Mouse (Mus musculus): ENCODE results near the gene Zfp978. TPM values are rescaled to one million over a fixed set of nuclear protein-coding genes. Genes with fewer than 3 reads are reported as not detected.
"Not testable (repeated sequence)": the region's sequence is repeated elsewhere in the genome, so short reads cannot be mapped to it uniquely, and the experiment has no call there.

The Zfp978 gene
- total and polyA plus RNA-seq, 2 experiments from 2014 or later: not detected

GRCm38 (mm10) chr4:147406735-147407462, 45.8 kb downstream of the Zfp978 start:
- H3K9me3 ChIP-seq (ENCODE audit: low read length): peaks cover 35% of the 10 kb centered on the region

GRCm38 (mm10) chr4:147407463-147407822, 46.3 kb downstream of the Zfp978 start:
- DNase-seq: no peak
- no peaks in the 10 kb centered on the region for H3K4me1 ChIP-seq (ENCODE audit: insufficient read depth)
- peak overlapping the region; percentile 65 for H3K4me2 ChIP-seq (ENCODE audit: low read depth)
- no peak for TF ChIP-seq CTCF (IDR thresholded peaks at IDR 0.05; ENCODE audit: low read depth)
- H3K9me3 ChIP-seq (ENCODE audit: low read length): peaks cover 30% of the 10 kb centered on the region
- no peak; the same call in 1 of the 2 replicates for ATAC-seq
- H3K27me3 ChIP-seq (ENCODE audit: insufficient read depth, low read length): no peaks in the 10 kb centered on the region
- H3K27ac ChIP-seq (ENCODE audit: low read depth, low read length): peak overlapping the region; percentile 51; the same call in 1 of the 2 replicates
- peak overlapping the region; percentile 45 for H3K4me3 ChIP-seq (ENCODE audit: low read depth, low read length)
- WGBS: 5% methylated on average over 12 of the region's 13 CpGs
- no peaks in the 10 kb centered on the region for H3K36me3 ChIP-seq (ENCODE audit: insufficient read depth)
- peak overlapping the region; percentile 68 for H3K9ac ChIP-seq

More at GRCm38 (mm10) chr4:147406735-147407462, 45.8 kb downstream of the Zfp978 start:
- peak overlapping the region; percentile 65 for H3K4me2 ChIP-seq (ENCODE audit: low read depth)
- peak overlapping the region; percentile 51; the same call in 1 of the 2 replicates for H3K27ac ChIP-seq (ENCODE audit: low read depth, low read length)
- peak; percentile 69 for DNase-seq
- 1% methylated on average over 38 of the region's 75 CpGs for WGBS
- H3K9ac ChIP-seq: peak overlapping the region; percentile 68
- H3K27me3 ChIP-seq (ENCODE audit: insufficient read depth, low read length): no peaks in the 10 kb centered on the region
- TF ChIP-seq CTCF (IDR thresholded peaks at IDR 0.05; ENCODE audit: low read depth): no peak
- ATAC-seq: peak; percentile 95
- no peaks in the 10 kb centered on the region for H3K4me1 ChIP-seq (ENCODE audit: insufficient read depth)
- no peaks in the 10 kb centered on the region for H3K36me3 ChIP-seq (ENCODE audit: insufficient read depth)
- H3K4me3 ChIP-seq (ENCODE audit: low read depth, low read length): peak overlapping the region; percentile 45

GRCm38 (mm10) chr4:147416365-147416764, 55.3 kb downstream of the Zfp978 start:
- WGBS: 78% methylated on average over 1 of the region's 1 CpGs
- not testable (repeated sequence) for H3K9ac ChIP-seq; H3K4me2 ChIP-seq (ENCODE audit: low read depth); H3K4me3 ChIP-seq (ENCODE audit: low read depth, low read length); DNase-seq; H3K27me3 ChIP-seq (ENCODE audit: insufficient read depth, low read length); H3K4me1 ChIP-seq (ENCODE audit: insufficient read depth); H3K27ac ChIP-seq (ENCODE audit: low read depth, low read length); H3K36me3 ChIP-seq (ENCODE audit: insufficient read depth)
- ATAC-seq: peak; percentile 14; the same call in 1 of the 2 replicates
- peaks cover 51% of the 10 kb centered on the region for H3K9me3 ChIP-seq (ENCODE audit: low read length)

- H3K9me3 ChIP-seq (ENCODE audit: low read length): peaks cover 60% of the 10 kb centered on the region
- no peaks in the 10 kb centered on the region for H3K36me3 ChIP-seq (ENCODE audit: insufficient read depth)
- 60% methylated on average over 8 of the region's 8 CpGs for WGBS
- no peaks in the 10 kb centered on the region for H3K27me3 ChIP-seq (ENCODE audit: insufficient read depth, low read length)
- no peak for TF ChIP-seq CTCF (IDR thresholded peaks at IDR 0.05; ENCODE audit: low read depth)
- H3K9ac ChIP-seq: no peak overlapping the region
- no peak overlapping the region for H3K4me3 ChIP-seq (ENCODE audit: low read depth, low read length)
- no peaks in the 10 kb centered on the region for H3K4me1 ChIP-seq (ENCODE audit: insufficient read depth)
- H3K27ac ChIP-seq (ENCODE audit: low read depth, low read length): no peak overlapping the region
- no peak overlapping the region for H3K4me2 ChIP-seq (ENCODE audit: low read depth)
- DNase-seq (no peak), ATAC-seq (no peak; the same call in 1 of the 2 replicates)
These were observed 56.2 kb downstream of the Zfp978 start for GRCm38 (mm10) chr4:147417157-147417778.

- ATAC-seq (no peak), DNase-seq (no peak)
- no peak overlapping the region for H3K4me3 ChIP-seq (ENCODE audit: low read depth, low read length)
- H3K9ac ChIP-seq: no peak overlapping the region
- 65% methylated on average over 10 of the region's 10 CpGs for WGBS
- H3K27ac ChIP-seq (ENCODE audit: low read depth, low read length): no peak overlapping the region
- peaks cover 65% of the 10 kb centered on the region for H3K9me3 ChIP-seq (ENCODE audit: low read length)
- H3K4me2 ChIP-seq (ENCODE audit: low read depth): no peak overlapping the region
- H3K4me1 ChIP-seq (ENCODE audit: insufficient read depth): no peaks in the 10 kb centered on the region
- no peak for TF ChIP-seq CTCF (IDR thresholded peaks at IDR 0.05; ENCODE audit: low read depth)
- no peaks in the 10 kb centered on the region for H3K36me3 ChIP-seq (ENCODE audit: insufficient read depth)
- no peaks in the 10 kb centered on the region for H3K27me3 ChIP-seq (ENCODE audit: insufficient read depth, low read length)
These were observed 56.8 kb downstream of the Zfp978 start for GRCm38 (mm10) chr4:147417921-147418320.

- not testable (repeated sequence) for H3K4me2 ChIP-seq (ENCODE audit: low read depth); H3K4me3 ChIP-seq (ENCODE audit: low read depth, low read length); ATAC-seq; H3K27ac ChIP-seq (ENCODE audit: low read depth, low read length); H3K36me3 ChIP-seq (ENCODE audit: insufficient read depth); H3K27me3 ChIP-seq (ENCODE audit: insufficient read depth, low read length); DNase-seq; H3K9ac ChIP-seq; H3K4me1 ChIP-seq (ENCODE audit: insufficient read depth)
- 62% methylated on average over 7 of the region's 7 CpGs for WGBS
- H3K9me3 ChIP-seq (ENCODE audit: low read length): peaks cover 69% of the 10 kb centered on the region
These were observed 57.2 kb downstream of the Zfp978 start for GRCm38 (mm10) chr4:147418333-147418732.

- H3K9me3 ChIP-seq (ENCODE audit: low read length): peaks cover 76% of the 10 kb centered on the region
- not testable (repeated sequence) for H3K4me1 ChIP-seq (ENCODE audit: insufficient read depth); H3K36me3 ChIP-seq (ENCODE audit: insufficient read depth); H3K27me3 ChIP-seq (ENCODE audit: insufficient read depth, low read length); H3K4me2 ChIP-seq (ENCODE audit: low read depth); ATAC-seq; H3K4me3 ChIP-seq (ENCODE audit: low read depth, low read length); H3K9ac ChIP-seq; DNase-seq; H3K27ac ChIP-seq (ENCODE audit: low read depth, low read length)
- WGBS: 88% methylated on average over 8 of the region's 8 CpGs
These were observed 58.1 kb downstream of the Zfp978 start for GRCm38 (mm10) chr4:147419190-147419589.

- not testable (repeated sequence) for DNase-seq; H3K36me3 ChIP-seq (ENCODE audit: insufficient read depth); H3K4me1 ChIP-seq (ENCODE audit: insufficient read depth); H3K4me3 ChIP-seq (ENCODE audit: low read depth, low read length); H3K4me2 ChIP-seq (ENCODE audit: low read depth); H3K9ac ChIP-seq; H3K27me3 ChIP-seq (ENCODE audit: insufficient read depth, low read length); ATAC-seq; H3K27ac ChIP-seq (ENCODE audit: low read depth, low read length)
- WGBS: 82% methylated on average over 5 of the region's 5 CpGs
- H3K9me3 ChIP-seq (ENCODE audit: low read length): peaks cover 81% of the 10 kb centered on the region
These were observed 58.9 kb downstream of the Zfp978 start for GRCm38 (mm10) chr4:147419756-147420590.

All from forebrain, postnatal 0 days (tissue).